Mouse (Mus musculus) kidney, embryonic 16.5 days (tissue): ENCODE measurements at regions not wholly inside any gene's neighbourhood (a gene's known extent, or its start where the extent isn't known, plus 50 kb on each side); places are given as distances from the start of the nearest gene placed in this dataset.

Source experiments
- ATAC-seq: fragments of 200-750 bp; cut with Nextera tagmentation; 2 replicates; pipeline ENCODE4 v1.8.0; 2017; ENCODE audit warnings: moderate TSS enrichment; ENCODE audit not compliant: low FRiP score, low TSS enrichment
- H3K27ac ChIP-seq: fragments of 300-500 bp; sonication (generic); 2 replicates; pipeline ENCODE4 v1.5.1; 2014; ENCODE audit warnings: low read length
- H3K27me3 ChIP-seq: fragments of 300-500 bp; sonication (generic); 2 replicates; pipeline ENCODE4 v1.6.1; 2014; ENCODE audit warnings: low read length, control low read depth, mixed read lengths; ENCODE audit not compliant: insufficient read depth
- H3K36me3 ChIP-seq: fragments of 300-500 bp; sonication (generic); 2 replicates; pipeline ENCODE4 v1.6.1; 2014; ENCODE audit warnings: low read length, control low read depth, mixed read lengths; ENCODE audit not compliant: insufficient read depth
- H3K4me1 ChIP-seq: fragments of 300-500 bp; sonication (generic); 2 replicates; pipeline ENCODE4 v1.6.1; 2014; ENCODE audit warnings: low read length, control low read depth, mixed read lengths; ENCODE audit not compliant: insufficient read depth
- H3K4me2 ChIP-seq: fragments of 300-500 bp; sonication (generic); replicated peaks from 2 replicates; pipeline ENCODE4 v1.6.1; 2014; ENCODE audit warnings: low read depth, low read length
- H3K4me3 ChIP-seq: fragments of 300-500 bp; sonication (generic); 2 replicates; pipeline ENCODE4 v1.5.1; 2014; ENCODE audit warnings: mild to moderate bottlenecking, low read length
- H3K9ac ChIP-seq: fragments of 300-500 bp; sonication (generic); replicated peaks from 2 replicates; pipeline ENCODE4 v1.6.1; 2014; ENCODE audit warnings: low read length
- H3K9me3 ChIP-seq: fragments of 300-500 bp; sonication (generic); 2 replicates; pipeline ENCODE4 v1.6.1; 2016; ENCODE audit warnings: low read length, control low read depth
- WGBS: fragments of 180-500 bp; shearing (Covaris S2); extraction: QIAGEN DNeasy Blood & Tissue Kit; methylation state at CpG from one replicate; pipeline ENCODE4 v1.1.7; 2014; 5-methylcytosine and 5-hydroxymethylcytosine counted together

GRCm38 (mm10) chr1:77080767-77081166, 434.1 kb downstream of the Epha4 start:
- Histone ChIP-seq H3K9me3 (no peaks in the 10 kb centered on the region), H3K4me2 (no peak overlapping the region), H3K4me1 (peaks cover 12% of the 10 kb centered on the region), H3K4me3 (no peak overlapping the region), H3K36me3 (no peaks in the 10 kb centered on the region), H3K27ac (no peak overlapping the region), H3K9ac (no peak overlapping the region), H3K27me3 (no peaks in the 10 kb centered on the region)
- 46% methylated on average over 5 of the region's 5 CpGs for WGBS
- no peak for ATAC-seq

DNA sequence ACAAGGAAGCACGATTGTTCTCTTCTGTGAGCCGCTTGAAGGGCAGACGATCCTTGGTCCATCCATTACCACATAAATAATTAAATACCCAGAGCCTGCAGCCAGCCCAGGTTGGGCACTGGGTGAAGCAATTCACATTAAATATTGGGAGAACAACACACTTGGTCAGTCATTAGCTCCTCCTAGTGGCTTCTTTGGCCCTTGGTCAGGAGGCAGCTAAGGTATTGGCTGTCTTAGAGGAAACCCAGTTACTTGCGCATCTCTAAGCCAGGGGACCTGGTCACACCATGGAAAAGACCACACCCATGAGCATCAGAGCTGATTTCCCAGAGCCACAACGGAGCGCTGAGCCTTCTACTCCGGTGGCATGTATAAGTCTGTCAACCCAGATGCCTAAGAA, 433.2 kb downstream of the Epha4 start:
- Histone ChIP-seq H3K27me3 (no peaks in the 10 kb centered on the region), H3K9me3 (no peaks in the 10 kb centered on the region), H3K4me2 (no peak overlapping the region), H3K4me1 (peaks cover 12% of the 10 kb centered on the region), H3K36me3 (no peaks in the 10 kb centered on the region), H3K27ac (no peak overlapping the region), H3K4me3 (no peak overlapping the region), H3K9ac (no peak overlapping the region)
- WGBS, result 49% methylated on average over 7 of the region's 7 CpGs
- 0 out of 2 replicates have a peak, but pooled peaks have one; percentile 19 for ATAC-seq

GRCm38 (mm10) chr1:77082410-77082809, 432.5 kb downstream of the Epha4 start:
- no peak overlapping the region for H3K4me3 ChIP-seq
- WGBS, result 86% methylated on average over 3 of the region's 3 CpGs
- peaks cover 12% of the 10 kb centered on the region for H3K4me1 ChIP-seq
- H3K36me3 ChIP-seq, result no peaks in the 10 kb centered on the region
- no peaks in the 10 kb centered on the region for H3K9me3 ChIP-seq
- H3K9ac ChIP-seq, result no peak overlapping the region
- no peak overlapping the region for H3K27ac ChIP-seq
- ATAC-seq, result no peak
- no peaks in the 10 kb centered on the region for H3K27me3 ChIP-seq
- H3K4me2 ChIP-seq, result no peak overlapping the region

GRCm38 (mm10) chr1:77093551-77093950, 421.3 kb downstream of the Epha4 start:
- no peaks in the 10 kb centered on the region for H3K36me3 ChIP-seq
- no peak for ATAC-seq
- H3K4me2 ChIP-seq, result no peak overlapping the region

GRCm38 (mm10) chr1:77101726-77102272, 413.1 kb downstream of the Epha4 start:
- ATAC-seq, result no peak
- H3K4me2 ChIP-seq, result no peak overlapping the region
- H3K27ac ChIP-seq, result no peak overlapping the region
- 70% methylated on average over 12 of the region's 12 CpGs for WGBS
- no peaks in the 10 kb centered on the region for H3K9me3 ChIP-seq
- H3K27me3 ChIP-seq, result no peaks in the 10 kb centered on the region
- no peak overlapping the region for H3K9ac ChIP-seq
- H3K4me1 ChIP-seq, result peaks cover 4% of the 10 kb centered on the region
- no peaks in the 10 kb centered on the region for H3K36me3 ChIP-seq
- no peak overlapping the region for H3K4me3 ChIP-seq

More at GRCm38 (mm10) chr1:77093551-77093950, 421.3 kb downstream of the Epha4 start:
- H3K4me3 ChIP-seq, result no peak overlapping the region
- no peaks in the 10 kb centered on the region for H3K9me3 ChIP-seq
- H3K27me3 ChIP-seq, result no peaks in the 10 kb centered on the region
- H3K4me1 ChIP-seq, result no peaks in the 10 kb centered on the region
- no peak overlapping the region for H3K27ac ChIP-seq
- 50% methylated on average over 2 of the region's 2 CpGs for WGBS
- H3K9ac ChIP-seq, result no peak overlapping the region

GRCm38 (mm10) chr1:77102421-77103133, 412.3 kb downstream of the Epha4 start:
- no peaks in the 10 kb centered on the region for H3K9me3 ChIP-seq
- ATAC-seq, result peak; percentile 54; the same call in 1 of the 2 replicates
- no peak overlapping the region for H3K4me3 ChIP-seq
- no peaks in the 10 kb centered on the region for H3K27me3 ChIP-seq
- no peaks in the 10 kb centered on the region for H3K36me3 ChIP-seq
- no peak overlapping the region for H3K9ac ChIP-seq
- peaks cover 4% of the 10 kb centered on the region for H3K4me1 ChIP-seq
- H3K27ac ChIP-seq, result no peak overlapping the region
- 48% methylated on average over 13 of the region's 13 CpGs for WGBS
- H3K4me2 ChIP-seq, result no peak overlapping the region

DNA sequence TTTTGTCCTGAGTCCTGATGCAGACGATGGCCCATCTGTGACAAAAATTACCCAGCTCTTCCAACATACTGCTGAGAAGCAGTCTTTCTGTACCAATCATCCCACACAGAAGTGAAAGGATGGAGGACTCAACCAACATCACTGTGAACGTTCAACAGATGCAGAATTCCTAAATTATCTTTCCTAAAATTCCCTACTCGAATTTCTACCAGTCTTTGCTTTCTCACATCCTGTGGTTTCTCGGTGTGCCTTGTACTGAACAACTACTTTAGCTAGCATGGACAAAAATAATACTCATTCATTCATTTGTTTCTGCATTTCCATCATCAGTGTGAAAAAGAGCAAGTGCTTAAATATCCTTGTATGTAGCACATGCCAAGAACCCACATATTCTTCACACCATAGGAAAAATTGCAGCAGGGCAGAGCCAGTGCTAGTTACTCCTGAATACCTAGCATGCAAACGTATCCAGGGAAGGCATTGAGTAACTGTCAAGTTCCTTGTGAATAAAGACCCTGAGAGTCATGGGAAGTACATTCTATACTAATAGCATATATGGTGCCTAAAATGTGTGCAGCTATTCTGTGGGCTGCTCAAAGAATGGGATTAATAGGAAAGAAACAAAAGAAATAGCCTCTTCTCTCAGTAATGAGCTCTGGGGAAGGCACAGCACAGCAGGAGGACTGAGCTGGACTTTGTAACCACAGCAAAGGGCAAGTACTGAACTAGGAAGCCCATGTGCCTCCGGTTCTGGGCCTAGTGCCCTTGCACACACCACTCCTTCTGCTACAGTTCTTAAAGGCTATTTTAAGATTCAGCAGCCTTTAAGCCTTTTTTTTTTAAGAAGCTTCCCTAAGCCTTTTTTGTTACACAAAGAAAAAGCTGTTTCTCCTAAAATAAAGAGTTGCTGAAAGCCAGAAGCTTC, 404.8 kb downstream of the Epha4 start:
- WGBS, result 79% methylated on average over 6 of the region's 6 CpGs
- no peaks in the 10 kb centered on the region for H3K4me1 ChIP-seq
- H3K4me3 ChIP-seq, result no peak overlapping the region
- no peaks in the 10 kb centered on the region for H3K36me3 ChIP-seq
- no peaks in the 10 kb centered on the region for H3K27me3 ChIP-seq
- H3K27ac ChIP-seq, result no peak overlapping the region
- no peaks in the 10 kb centered on the region for H3K9me3 ChIP-seq
- no peak overlapping the region for H3K4me2 ChIP-seq
- ATAC-seq, result no peak
- H3K9ac ChIP-seq, result no peak overlapping the region

DNA sequence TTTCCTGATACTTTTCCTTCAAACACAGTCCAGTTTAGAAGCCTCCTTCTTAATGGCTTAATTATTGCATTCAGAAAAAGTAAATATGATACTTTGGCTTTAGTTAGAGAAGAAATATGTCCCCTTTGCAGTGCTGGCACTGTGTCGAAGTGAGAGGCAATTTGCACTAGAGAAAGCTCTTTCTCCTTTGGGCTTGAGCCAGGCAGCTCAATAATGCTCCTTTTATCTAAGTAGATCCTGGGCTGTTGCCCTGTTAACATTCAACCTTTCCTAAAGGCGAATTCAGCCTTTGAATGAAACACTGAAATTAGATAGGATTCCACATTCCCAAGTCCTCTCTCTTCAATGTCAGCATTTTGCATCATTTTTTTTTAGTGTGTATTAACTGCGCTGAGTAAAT, 386.5 kb downstream of the Epha4 start:
- H3K4me1 ChIP-seq, result no peaks in the 10 kb centered on the region
- ATAC-seq, result no peak
- H3K9me3 ChIP-seq, result no peaks in the 10 kb centered on the region
- H3K27me3 ChIP-seq, result no peaks in the 10 kb centered on the region
- WGBS, result 63% methylated on average over 3 of the region's 3 CpGs
- no peak overlapping the region for H3K4me2 ChIP-seq
- H3K36me3 ChIP-seq, result no peaks in the 10 kb centered on the region
- no peak overlapping the region for H3K27ac ChIP-seq
- no peak overlapping the region for H3K4me3 ChIP-seq
- no peak overlapping the region for H3K9ac ChIP-seq

- 36% methylated on average over 6 of the region's 6 CpGs for WGBS
- Histone ChIP-seq H3K36me3 (no peaks in the 10 kb centered on the region), H3K27me3 (no peaks in the 10 kb centered on the region), H3K27ac (no peak overlapping the region), H3K9me3 (no peaks in the 10 kb centered on the region), H3K4me3 (no peak overlapping the region), H3K4me2 (no peak overlapping the region), H3K9ac (no peak overlapping the region), H3K4me1 (peaks cover 4% of the 10 kb centered on the region; the same call in 1 of the 2 replicates)
- no peak for ATAC-seq
Observed at GRCm38 (mm10) chr1:77137663-77138062, 377.2 kb downstream of the Epha4 start.
